Mouse (Mus musculus) layer of hippocampus, postnatal 36 days (tissue): ENCODE measurements around the gene 1600015I10Rik. TPM values are rescaled to one million over a fixed set of nuclear protein-coding genes. Genes with fewer than 3 reads are reported as not detected.
"Not testable (repeated sequence)": the region's sequence is repeated elsewhere in the genome, so short reads cannot be mapped to it uniquely, and the experiment has no call there.

Experiments
- DNase-seq, 2 experiments: peaks; one replicate each; pipeline ENCODE4 v3.0.0; 2022
- total RNA-seq, 2 experiments: library from RNA; stranded (reverse); gene quantifications; 2 replicates each; pipeline ENCODE4 v1.2.3; 2021

1600015I10Rik gene
- not detected for total RNA-seq

GRCm38 (mm10) chr6:48929595-48929994, at the start of gene 1600015I10Rik:
Gene 1600015I10Rik, plus strand, starts transcription at chr6:48929895.
- no peak for DNase-seq

- DNase-seq = no peak
These were observed 35.5 kb upstream of the 1600015I10Rik start for GRCm38 (mm10) chr6:48894203-48894602.

GRCm38 (mm10) chr6:48894938-48895818, 34.5 kb upstream of the 1600015I10Rik start:
- no peak for DNase-seq

GRCm38 (mm10) chr6:48895941-48896340, 33.8 kb upstream of the 1600015I10Rik start:
- DNase-seq = no peak

GRCm38 (mm10) chr6:48896956-48897355, 32.7 kb upstream of the 1600015I10Rik start:
- no peak for DNase-seq

GRCm38 (mm10) chr6:48901316-48901715, 28.4 kb upstream of the 1600015I10Rik start:
- not testable (repeated sequence) for DNase-seq

- no peak for DNase-seq
These were observed 26.9 kb upstream of the 1600015I10Rik start for GRCm38 (mm10) chr6:48902511-48903406.

GRCm38 (mm10) chr6:48903437-48903836, 26.3 kb upstream of the 1600015I10Rik start:
- DNase-seq = no peak

GRCm38 (mm10) chr6:48905606-48906005, 24.1 kb upstream of the 1600015I10Rik start:
- DNase-seq = no peak

GRCm38 (mm10) chr6:48906371-48906770, 23.3 kb upstream of the 1600015I10Rik start:
- no peak for DNase-seq

GRCm38 (mm10) chr6:48909229-48909628, 20.5 kb upstream of the 1600015I10Rik start:
- no peak for DNase-seq

GRCm38 (mm10) chr6:48912033-48912432, 17.7 kb upstream of the 1600015I10Rik start:
- DNase-seq = no peak

GRCm38 (mm10) chr6:48913587-48913986, 16.1 kb upstream of the 1600015I10Rik start:
- no peak for DNase-seq

- DNase-seq = no peak
These were observed 19.9 kb downstream of the 1600015I10Rik start for GRCm38 (mm10) chr6:48949596-48949995.

- DNase-seq = no peak
These were observed 21.0 kb downstream of the 1600015I10Rik start for GRCm38 (mm10) chr6:48950676-48951075.

GRCm38 (mm10) chr6:48951630-48952029, 21.9 kb downstream of the 1600015I10Rik start:
- no peak for DNase-seq

- no peak for DNase-seq
These were observed 23.5 kb downstream of the 1600015I10Rik start for GRCm38 (mm10) chr6:48953220-48953619.

GRCm38 (mm10) chr6:48954211-48954610, 24.5 kb downstream of the 1600015I10Rik start:
- DNase-seq = no peak

GRCm38 (mm10) chr6:48954946-48955345, 25.3 kb downstream of the 1600015I10Rik start:
- DNase-seq = peak; percentile 11 to 14

- no peak for DNase-seq
These were observed 27.1 kb downstream of the 1600015I10Rik start for GRCm38 (mm10) chr6:48956785-48957184.

GRCm38 (mm10) chr6:48958053-48958452, 28.4 kb downstream of the 1600015I10Rik start:
- DNase-seq = peak; percentile 5 to 7

- DNase-seq = not testable (repeated sequence)
These were observed 29.5 kb downstream of the 1600015I10Rik start for GRCm38 (mm10) chr6:48959151-48959550.

- DNase-seq = not testable (repeated sequence)
These were observed 37.0 kb downstream of the 1600015I10Rik start for GRCm38 (mm10) chr6:48966696-48967095.
